Mouse (Mus musculus): Measurements from ENCODE around the gene H2-DMb2.

DNA sequence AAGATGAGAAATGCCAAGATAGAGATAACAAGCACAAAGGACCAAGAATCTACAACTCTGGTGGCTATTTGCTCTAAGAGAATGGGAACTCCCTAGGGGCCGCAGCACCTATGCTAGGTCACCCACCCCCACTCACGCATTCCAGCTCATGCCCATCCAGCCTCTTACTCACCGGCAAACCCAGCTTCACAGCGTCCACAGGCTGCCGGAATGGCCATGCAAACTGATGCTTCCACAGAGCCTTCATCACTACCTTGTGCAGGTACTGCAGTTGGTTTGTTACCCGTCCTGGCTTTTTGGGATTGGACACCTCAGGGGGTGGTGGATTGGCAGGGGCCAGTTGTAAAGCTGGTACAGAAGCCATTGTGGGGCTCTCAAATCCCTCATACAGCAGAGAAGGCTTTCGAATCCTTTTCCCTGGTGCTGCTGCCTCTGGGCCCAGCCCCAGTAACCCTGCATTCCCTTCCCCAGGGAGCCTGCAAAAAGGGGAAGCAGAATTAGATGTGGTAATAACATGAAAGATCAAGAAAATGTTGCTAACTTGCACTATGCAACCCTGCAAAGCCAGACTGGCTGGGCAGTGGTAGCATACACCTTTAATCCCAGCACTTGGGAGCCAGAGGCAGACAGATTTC is 26.3 kb upstream of the H2-DMb2 start:
- TF ChIP-seq CTCF (IDR thresholded peaks at IDR 0.05; ENCODE audit: low read depth), result no peak
- no peak for TF ChIP-seq EP300 (IDR thresholded peaks at IDR 0.05; ENCODE audit: low read depth)
